Mouse (Mus musculus) frontal cortex, postnatal 25 days (tissue): ENCODE results near the gene Slc41a1.
"Not testable (repeated sequence)": the region's sequence is repeated elsewhere in the genome, so short reads cannot be mapped to it uniquely, and the experiment has no call there.

ENCODE experiments used
- DNase-seq, 2 experiments: peaks; one replicate each; pipeline ENCODE4 v3.0.0; 2022; ENCODE audit warnings: low spot score in 2 of 2

Gene Slc41a1

GRCm38 (mm10) chr1:131827207-131827786 is at the start of gene Slc41a1:
Gene Slc41a1, plus strand, starts transcription at chr1:131827493.
- no peak for DNase-seq

GRCm38 (mm10) chr1:131794591-131794990 is 32.7 kb upstream of the Slc41a1 start:
- DNase-seq = no peak

- no peak for DNase-seq
Observed at GRCm38 (mm10) chr1:131795171-131795570, 32.1 kb upstream of the Slc41a1 start.

- no peak for DNase-seq
Observed at GRCm38 (mm10) chr1:131797202-131797909, 29.9 kb upstream of the Slc41a1 start, which contains the start of gene Pm20d1. Gene Pm20d1, plus strand, starts transcription at chr1:131797381.

GRCm38 (mm10) chr1:131800001-131800400 is 27.3 kb upstream of the Slc41a1 start:
- DNase-seq = no peak

- no peak for DNase-seq
Observed at GRCm38 (mm10) chr1:131801071-131801470, 26.2 kb upstream of the Slc41a1 start.

GRCm38 (mm10) chr1:131802652-131803051 is 24.6 kb upstream of the Slc41a1 start:
- no peak for DNase-seq

GRCm38 (mm10) chr1:131804166-131804565 is 23.1 kb upstream of the Slc41a1 start:
- no peak for DNase-seq

- DNase-seq = no peak
Observed at GRCm38 (mm10) chr1:131808986-131809385, 18.3 kb upstream of the Slc41a1 start.

GRCm38 (mm10) chr1:131809651-131810050 is 17.6 kb upstream of the Slc41a1 start:
- DNase-seq = no peak

- DNase-seq = no peak
Observed at GRCm38 (mm10) chr1:131811393-131811792, 15.9 kb upstream of the Slc41a1 start.

- DNase-seq = no peak
Observed at GRCm38 (mm10) chr1:131812006-131812405, 15.3 kb upstream of the Slc41a1 start.

- no peak for DNase-seq
Observed at GRCm38 (mm10) chr1:131812631-131813295, 14.5 kb upstream of the Slc41a1 start.

GRCm38 (mm10) chr1:131813731-131814130 is 13.6 kb upstream of the Slc41a1 start:
- no peak for DNase-seq

- DNase-seq = no peak
Observed at GRCm38 (mm10) chr1:131814191-131814590, 13.1 kb upstream of the Slc41a1 start.

- DNase-seq = no peak
Observed at GRCm38 (mm10) chr1:131816886-131817285, 10.4 kb upstream of the Slc41a1 start.

- not testable (repeated sequence) for DNase-seq
Observed at GRCm38 (mm10) chr1:131820353-131820752, 6.9 kb upstream of the Slc41a1 start.

GRCm38 (mm10) chr1:131820887-131821328 is 6.4 kb upstream of the Slc41a1 start:
- DNase-seq = no peak

GRCm38 (mm10) chr1:131822292-131822691 is 5.0 kb upstream of the Slc41a1 start:
- no peak for DNase-seq

GRCm38 (mm10) chr1:131822856-131823492 is 4.3 kb upstream of the Slc41a1 start:
- DNase-seq = no peak

- DNase-seq = no peak
Observed at GRCm38 (mm10) chr1:131823563-131823962, 3.7 kb upstream of the Slc41a1 start.

GRCm38 (mm10) chr1:131824528-131825181 is 2.6 kb upstream of the Slc41a1 start:
- no peak for DNase-seq
